Mouse (Mus musculus): ENCODE results near the gene Ift46. TPM values are rescaled to one million over a fixed set of nuclear protein-coding genes. Genes with fewer than 3 reads are reported as not detected.
"Not testable (repeated sequence)": the region's sequence is repeated elsewhere in the genome, so short reads cannot be mapped to it uniquely, and the experiment has no call there.

Ift46 gene
- polyA plus RNA-seq, 1 experiment from 2014 or later: 101 TPM

GRCm38 (mm10) chr9:44746666-44747065 lies 21.0 kb upstream of the Ift46 start:
- H3K4me2 ChIP-seq (ENCODE audit: low read depth, low read length): no peak overlapping the region
- H3K27me3 ChIP-seq (replicated peaks; ENCODE audit: control insufficient read depth, insufficient read depth, low read length): no peaks in the 10 kb centered on the region
- H3K4me1 ChIP-seq (ENCODE audit: control insufficient read depth, insufficient read depth, low read length): no peaks in the 10 kb centered on the region
- H3K9ac ChIP-seq (ENCODE audit: low read depth, low read length): no peak overlapping the region
- no peaks in the 10 kb centered on the region for H3K9me3 ChIP-seq (ENCODE audit: control insufficient read depth, low read length)
- H3K36me3 ChIP-seq (ENCODE audit: control insufficient read depth, insufficient read depth, low read length): peaks cover 96% of the 10 kb centered on the region
- no peak overlapping the region for H3K27ac ChIP-seq (replicated peaks; ENCODE audit: low read depth, low read length)
- ATAC-seq (ENCODE audit: low read depth) (no peak), DNase-seq (ENCODE audit: low spot score) (no peak)
- 87% methylated on average over 3 of the region's 3 CpGs for WGBS
- H3K4me3 ChIP-seq (ENCODE audit: low read depth, low read length): no peak overlapping the region

DNA sequence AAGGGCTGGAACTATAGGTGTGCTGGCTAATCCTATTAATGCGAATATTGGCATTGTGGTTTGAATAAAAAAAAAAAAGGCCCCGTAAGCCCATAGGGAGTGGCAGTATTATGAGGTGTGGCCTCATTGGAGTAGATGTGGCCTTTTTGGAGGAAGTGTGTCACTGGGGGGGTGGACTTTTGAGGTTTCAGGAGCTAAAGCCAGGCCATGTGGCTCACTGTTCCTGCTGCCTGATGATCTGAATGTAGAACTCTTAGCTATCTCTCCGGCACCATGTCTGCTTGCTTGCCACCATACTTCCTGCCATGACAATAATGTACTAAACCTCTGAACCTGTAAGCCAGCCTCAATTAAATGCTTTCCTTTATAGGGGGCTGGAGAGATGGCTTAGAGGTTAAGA lies 20.4 kb upstream of the Ift46 start:
- H3K9me3 ChIP-seq (ENCODE audit: control insufficient read depth, low read length): no peaks in the 10 kb centered on the region
- ATAC-seq (ENCODE audit: low read depth): no peak
- no peak overlapping the region for H3K9ac ChIP-seq (ENCODE audit: low read depth, low read length)
- no peaks in the 10 kb centered on the region for H3K4me1 ChIP-seq (ENCODE audit: control insufficient read depth, insufficient read depth, low read length)
- DNase-seq (ENCODE audit: low spot score): no peak
- no peaks in the 10 kb centered on the region for H3K27me3 ChIP-seq (replicated peaks; ENCODE audit: control insufficient read depth, insufficient read depth, low read length)
- peaks cover 99% of the 10 kb centered on the region for H3K36me3 ChIP-seq (ENCODE audit: control insufficient read depth, insufficient read depth, low read length)
- H3K4me2 ChIP-seq (ENCODE audit: low read depth, low read length): no peak overlapping the region
- no peak overlapping the region for H3K27ac ChIP-seq (replicated peaks; ENCODE audit: low read depth, low read length)
- H3K4me3 ChIP-seq (ENCODE audit: low read depth, low read length): no peak overlapping the region
- 94% methylated on average over 3 of the region's 3 CpGs for WGBS

DNA sequence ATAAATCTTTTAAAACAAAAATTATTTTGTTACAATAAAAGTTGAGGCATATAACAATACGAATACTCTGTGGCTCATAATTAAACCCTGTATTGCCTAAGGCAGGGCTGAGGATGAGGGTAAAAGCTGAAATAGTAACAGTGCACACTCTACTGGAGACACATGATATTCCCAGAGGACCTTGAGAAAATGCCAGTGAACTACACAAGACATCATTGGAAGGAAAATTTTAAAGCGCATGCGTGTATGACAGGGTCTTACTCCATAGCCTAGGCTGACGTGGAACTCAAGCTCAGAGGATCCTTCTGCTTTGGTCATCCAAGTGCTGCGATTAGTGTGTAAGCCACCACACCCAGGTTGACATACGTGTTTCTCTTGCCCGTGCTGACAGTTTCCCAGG lies 19.2 kb upstream of the Ift46 start:
- DNase-seq (ENCODE audit: low spot score) (peak; percentile 60), ATAC-seq (ENCODE audit: low read depth) (0 out of 2 replicates have a peak, but pooled peaks have one; percentile 26)
- Histone ChIP-seq H3K4me3 (ENCODE audit: low read depth, low read length) (no peak overlapping the region), H3K36me3 (ENCODE audit: control insufficient read depth, insufficient read depth, low read length) (peaks cover 97% of the 10 kb centered on the region), H3K9me3 (ENCODE audit: control insufficient read depth, low read length) (no peaks in the 10 kb centered on the region), H3K9ac (ENCODE audit: low read depth, low read length) (no peak overlapping the region), H3K4me2 (ENCODE audit: low read depth, low read length) (no peak overlapping the region), H3K27ac (replicated peaks; ENCODE audit: low read depth, low read length) (no peak overlapping the region), H3K4me1 (ENCODE audit: control insufficient read depth, insufficient read depth, low read length) (no peaks in the 10 kb centered on the region), H3K27me3 (replicated peaks; ENCODE audit: control insufficient read depth, insufficient read depth, low read length) (no peaks in the 10 kb centered on the region)
- WGBS: 71% methylated on average over 7 of the region's 7 CpGs

DNA sequence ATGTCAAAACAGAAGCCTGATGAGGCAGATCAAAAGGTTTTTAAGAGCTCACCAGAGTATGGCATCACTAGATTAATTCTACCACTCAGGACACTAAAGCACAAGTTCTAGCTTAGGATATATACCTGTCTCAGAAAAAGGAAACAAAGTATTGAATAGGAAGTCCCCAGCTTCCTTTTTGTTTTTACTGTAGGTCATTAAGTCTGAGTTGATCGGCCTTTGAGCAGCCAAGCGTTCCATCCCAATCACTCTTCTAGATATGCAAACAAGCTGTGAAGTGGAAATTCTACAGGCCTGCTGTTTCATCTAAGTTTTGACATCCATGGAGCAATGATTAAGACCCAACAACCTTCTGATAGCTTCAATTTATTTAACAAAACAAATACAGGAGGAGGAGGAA lies 6.8 kb upstream of the Ift46 start:
- H3K4me3 ChIP-seq (ENCODE audit: low read depth, low read length): no peak overlapping the region
- no peaks in the 10 kb centered on the region for H3K9me3 ChIP-seq (ENCODE audit: control insufficient read depth, low read length)
- no peak overlapping the region for H3K27ac ChIP-seq (replicated peaks; ENCODE audit: low read depth, low read length)
- no peaks in the 10 kb centered on the region for H3K27me3 ChIP-seq (replicated peaks; ENCODE audit: control insufficient read depth, insufficient read depth, low read length)
- DNase-seq (ENCODE audit: low spot score) (no peak), ATAC-seq (ENCODE audit: low read depth) (no peak)
- peaks cover 11% of the 10 kb centered on the region for H3K4me1 ChIP-seq (ENCODE audit: control insufficient read depth, insufficient read depth, low read length)
- peaks cover 41% of the 10 kb centered on the region for H3K36me3 ChIP-seq (ENCODE audit: control insufficient read depth, insufficient read depth, low read length)
- WGBS: 89% methylated on average over 2 of the region's 2 CpGs
- H3K9ac ChIP-seq (ENCODE audit: low read depth, low read length): no peak overlapping the region
- H3K4me2 ChIP-seq (ENCODE audit: low read depth, low read length): no peak overlapping the region

DNA sequence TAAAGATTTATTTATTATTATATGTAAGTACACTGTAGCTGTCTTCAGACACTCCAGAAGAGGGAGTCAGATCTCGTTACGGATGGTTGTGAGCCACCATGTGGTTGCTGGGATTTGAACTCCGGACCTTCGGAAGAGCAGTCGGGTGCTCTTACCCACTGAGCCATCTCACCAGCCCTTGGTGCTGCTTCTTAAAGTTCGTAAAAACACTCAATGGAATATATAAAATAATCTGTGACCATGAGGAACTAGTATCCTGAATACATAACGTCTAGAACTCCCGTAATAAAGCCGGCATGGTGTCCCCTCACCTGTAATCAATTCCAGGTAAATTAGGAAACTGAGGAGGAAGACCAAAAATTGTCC lies 304 bp downstream of the Ift46 start:
- 41% methylated on average over 7 of the region's 9 CpGs for WGBS
- peak overlapping the region; percentile 67; the same call in 1 of the 2 replicates for H3K27ac ChIP-seq (replicated peaks; ENCODE audit: low read depth, low read length)
- not testable (repeated sequence) for H3K9ac ChIP-seq (ENCODE audit: low read depth, low read length); H3K27me3 ChIP-seq (replicated peaks; ENCODE audit: control insufficient read depth, insufficient read depth, low read length); ATAC-seq (ENCODE audit: low read depth); H3K9me3 ChIP-seq (ENCODE audit: control insufficient read depth, low read length); H3K36me3 ChIP-seq (ENCODE audit: control insufficient read depth, insufficient read depth, low read length); DNase-seq (ENCODE audit: low spot score)
- H3K4me1 ChIP-seq (ENCODE audit: control insufficient read depth, insufficient read depth, low read length): peaks cover 17% of the 10 kb centered on the region
- peak overlapping the region; percentile 70; the same call in 1 of the 2 replicates for H3K4me2 ChIP-seq (ENCODE audit: low read depth, low read length)
- H3K4me3 ChIP-seq (ENCODE audit: low read depth, low read length): peak overlapping the region; percentile 79

GRCm38 (mm10) chr9:44771376-44771775 lies 3.7 kb downstream of the Ift46 start:
- Histone ChIP-seq H3K4me2 (ENCODE audit: low read depth, low read length) (no peak overlapping the region), H3K27me3 (replicated peaks; ENCODE audit: control insufficient read depth, insufficient read depth, low read length) (no peaks in the 10 kb centered on the region), H3K4me1 (ENCODE audit: control insufficient read depth, insufficient read depth, low read length) (peaks cover 4% of the 10 kb centered on the region), H3K9ac (ENCODE audit: low read depth, low read length) (no peak overlapping the region), H3K36me3 (ENCODE audit: control insufficient read depth, insufficient read depth, low read length) (peaks cover 11% of the 10 kb centered on the region), H3K4me3 (ENCODE audit: low read depth, low read length) (no peak overlapping the region), H3K9me3 (ENCODE audit: control insufficient read depth, low read length) (no peaks in the 10 kb centered on the region), H3K27ac (replicated peaks; ENCODE audit: low read depth, low read length) (no peak overlapping the region)
- 89% methylated on average over 5 of the region's 5 CpGs for WGBS
- ATAC-seq (ENCODE audit: low read depth) (no peak), DNase-seq (ENCODE audit: low spot score) (no peak)

DNA sequence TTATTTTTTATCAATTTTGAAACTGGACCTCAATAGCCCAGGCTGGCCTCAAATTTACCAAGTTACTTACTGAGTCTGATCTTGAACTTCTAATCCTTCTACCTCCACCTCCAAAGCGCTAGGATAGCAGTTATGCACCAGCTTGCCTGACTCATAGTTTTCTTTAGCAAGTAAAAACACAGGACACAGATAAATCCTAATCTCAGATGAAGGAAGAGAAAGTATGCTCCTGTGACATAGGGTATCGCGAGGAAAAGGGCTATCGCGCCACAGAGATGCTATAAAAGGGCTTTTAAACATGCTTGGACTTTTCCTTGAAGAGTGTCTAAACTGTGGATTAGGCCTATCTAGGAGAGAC lies 4.7 kb downstream of the Ift46 start:
- no peaks in the 10 kb centered on the region for H3K27me3 ChIP-seq (replicated peaks; ENCODE audit: control insufficient read depth, insufficient read depth, low read length)
- H3K4me3 ChIP-seq (ENCODE audit: low read depth, low read length): peak overlapping the region; percentile 79
- H3K9ac ChIP-seq (ENCODE audit: low read depth, low read length): no peak overlapping the region
- 0 out of 2 replicates have a peak overlapping the region, but pooled peaks have one; percentile 33 for H3K27ac ChIP-seq (replicated peaks; ENCODE audit: low read depth, low read length)
- ATAC-seq (ENCODE audit: low read depth) (no peak), DNase-seq (ENCODE audit: low spot score) (no peak)
- H3K9me3 ChIP-seq (ENCODE audit: control insufficient read depth, low read length): no peaks in the 10 kb centered on the region
- WGBS: 27% methylated on average over 5 of the region's 5 CpGs
- H3K36me3 ChIP-seq (ENCODE audit: control insufficient read depth, insufficient read depth, low read length): peaks cover 16% of the 10 kb centered on the region
- H3K4me1 ChIP-seq (ENCODE audit: control insufficient read depth, insufficient read depth, low read length): peaks cover 3% of the 10 kb centered on the region; the same call in 1 of the 2 replicates
- no peak overlapping the region for H3K4me2 ChIP-seq (ENCODE audit: low read depth, low read length)

GRCm38 (mm10) chr9:44772750-44773651 lies 5.3 kb downstream of the Ift46 start:
- H3K4me1 ChIP-seq (ENCODE audit: control insufficient read depth, insufficient read depth, low read length): peaks cover 3% of the 10 kb centered on the region; the same call in 1 of the 2 replicates

More at GRCm38 (mm10) chr9:44772750-44773651, 5.3 kb downstream of the Ift46 start:
- Histone ChIP-seq H3K9me3 (ENCODE audit: control insufficient read depth, low read length) (no peaks in the 10 kb centered on the region), H3K36me3 (ENCODE audit: control insufficient read depth, insufficient read depth, low read length) (peaks cover 17% of the 10 kb centered on the region), H3K4me2 (ENCODE audit: low read depth, low read length) (peak overlapping the region; percentile 86), H3K4me3 (ENCODE audit: low read depth, low read length) (peak overlapping the region; percentile 79), H3K27ac (replicated peaks; ENCODE audit: low read depth, low read length) (peak overlapping the region; percentile 91), H3K27me3 (replicated peaks; ENCODE audit: control insufficient read depth, insufficient read depth, low read length) (no peaks in the 10 kb centered on the region), H3K9ac (ENCODE audit: low read depth, low read length) (peak overlapping the region; percentile 88)
- under 1% methylated on average over 41 of the region's 41 CpGs for WGBS
- peak; percentile 100 for ATAC-seq (ENCODE audit: low read depth)
- DNase-seq (ENCODE audit: low spot score): peak; percentile 98

Data from embryonic facial prominence, embryonic 14.5 days (tissue).